Mouse (Mus musculus) embryonic facial prominence, embryonic 12.5 days (tissue): ENCODE data around the gene Rbm20. TPM values are rescaled to one million over a fixed set of nuclear protein-coding genes. Genes with fewer than 3 reads are reported as not detected.
"Not testable (repeated sequence)": the region's sequence is repeated elsewhere in the genome, so short reads cannot be mapped to it uniquely, and the experiment has no call there.

Source experiments
- ATAC-seq: fragments of 200-750 bp; cut with Nextera tagmentation; 2 replicates; pipeline ENCODE4 v1.8.0; 2017; ENCODE audit not compliant: insufficient number of reproducible peaks, insufficient read depth, low FRiP score, low TSS enrichment
- H3K27ac ChIP-seq: fragments of 300-500 bp; sonication (generic); 2 replicates; pipeline ENCODE4 v1.5.1; 2016; ENCODE audit warnings: mild to moderate bottlenecking
- H3K27me3 ChIP-seq: fragments of 300-500 bp; sonication (generic); 2 replicates; pipeline ENCODE4 v1.6.1; 2016; ENCODE audit warnings: mild to moderate bottlenecking, moderate library complexity
- H3K36me3 ChIP-seq: fragments of 300-500 bp; sonication (generic); 2 replicates; pipeline ENCODE4 v1.6.1; 2016; ENCODE audit warnings: mild to moderate bottlenecking
- H3K4me1 ChIP-seq: fragments of 300-500 bp; sonication (generic); 2 replicates; pipeline ENCODE4 v1.6.1; 2016
- H3K4me2 ChIP-seq: fragments of 300-500 bp; sonication (generic); replicated peaks from 2 replicates; pipeline ENCODE4 v1.6.1; 2016; ENCODE audit warnings: mild to moderate bottlenecking, moderate library complexity
- H3K4me3 ChIP-seq: fragments of 300-500 bp; sonication (generic); 2 replicates; pipeline ENCODE4 v1.5.1; 2016; ENCODE audit warnings: mild to moderate bottlenecking
- H3K9ac ChIP-seq: fragments of 300-500 bp; sonication (generic); 2 replicates; pipeline ENCODE4 v1.6.1; 2016; ENCODE audit warnings: mild to moderate bottlenecking, moderate library complexity
- H3K9me3 ChIP-seq: fragments of 300-500 bp; sonication (generic); 2 replicates; pipeline ENCODE4 v1.6.1; 2016; ENCODE audit warnings: mild to moderate bottlenecking, moderate library complexity
- WGBS: fragments of 180-500 bp; shearing (Covaris S2); methylation state at CpG from one replicate; pipeline ENCODE4 v1.1.7; 2016; 5-methylcytosine and 5-hydroxymethylcytosine counted together
- polyA plus RNA-seq: library from polyadenylated mRNA; unstranded; fragments of >200 nt; fragmentation: Nextera tagmentation; extraction: Ambion mirVana; gene quantifications from 2 replicates; pipeline ENCODE4 v1.2.1, GENCODE M21; 2016

The Rbm20 gene
- polyA plus RNA-seq, 1 experiment from 2014 or later, result 2.7 TPM

- no peak overlapping the region for H3K9ac ChIP-seq
- no peak for ATAC-seq
- peaks cover 38% of the 10 kb centered on the region for H3K4me1 ChIP-seq
- H3K27me3 ChIP-seq, result no peaks in the 10 kb centered on the region
- WGBS, result 78% methylated on average over 10 of the region's 10 CpGs
- no peaks in the 10 kb centered on the region for H3K36me3 ChIP-seq
- H3K27ac ChIP-seq, result 0 out of 2 replicates have a peak overlapping the region, but pooled peaks have one; percentile 13
- no peaks in the 10 kb centered on the region for H3K9me3 ChIP-seq
- H3K4me3 ChIP-seq, result no peak overlapping the region
- no peak overlapping the region for H3K4me2 ChIP-seq
These were observed 120.7 kb downstream of the Rbm20 start for GRCm38 (mm10) chr19:53797770-53798169.

- Histone ChIP-seq H3K9me3 (no peaks in the 10 kb centered on the region), H3K4me1 (peaks cover 21% of the 10 kb centered on the region; the same call in 1 of the 2 replicates), H3K27me3 (no peaks in the 10 kb centered on the region), H3K4me3 (no peak overlapping the region), H3K4me2 (no peak overlapping the region), H3K9ac (no peak overlapping the region), H3K36me3 (no peaks in the 10 kb centered on the region), H3K27ac (no peak overlapping the region)
- no peak for ATAC-seq
- WGBS, result 62% methylated on average over 11 of the region's 11 CpGs
These were observed 122.8 kb downstream of the Rbm20 start for GRCm38 (mm10) chr19:53799885-53800284.

- WGBS, result 76% methylated on average over 15 of the region's 15 CpGs
- no peaks in the 10 kb centered on the region for H3K36me3 ChIP-seq
- H3K4me2 ChIP-seq, result no peak overlapping the region
- H3K27ac ChIP-seq, result no peak overlapping the region
- no peaks in the 10 kb centered on the region for H3K9me3 ChIP-seq
- no peak overlapping the region for H3K9ac ChIP-seq
- peaks cover 15% of the 10 kb centered on the region; the same call in 1 of the 2 replicates for H3K4me1 ChIP-seq
- ATAC-seq, result no peak
- no peaks in the 10 kb centered on the region for H3K27me3 ChIP-seq
- H3K4me3 ChIP-seq, result no peak overlapping the region
These were observed 123.4 kb downstream of the Rbm20 start for GRCm38 (mm10) chr19:53800365-53800999.

- Histone ChIP-seq H3K9me3 (no peaks in the 10 kb centered on the region), H3K4me2 (no peak overlapping the region), H3K4me1 (peaks cover 18% of the 10 kb centered on the region), H3K4me3 (no peak overlapping the region), H3K9ac (no peak overlapping the region), H3K36me3 (no peaks in the 10 kb centered on the region), H3K27ac (no peak overlapping the region), H3K27me3 (no peaks in the 10 kb centered on the region)
- ATAC-seq, result no peak
- WGBS, result 82% methylated on average over 5 of the region's 5 CpGs
These were observed 124.3 kb downstream of the Rbm20 start for GRCm38 (mm10) chr19:53801380-53801779.

- Histone ChIP-seq H3K4me3 (no peak overlapping the region), H3K4me2 (no peak overlapping the region), H3K4me1 (peaks cover 17% of the 10 kb centered on the region), H3K27me3 (no peaks in the 10 kb centered on the region), H3K9me3 (no peaks in the 10 kb centered on the region), H3K36me3 (no peaks in the 10 kb centered on the region), H3K9ac (no peak overlapping the region), H3K27ac (no peak overlapping the region)
- 83% methylated on average over 11 of the region's 11 CpGs for WGBS
- ATAC-seq, result no peak
These were observed 124.9 kb downstream of the Rbm20 start for GRCm38 (mm10) chr19:53801789-53802683.

GRCm38 (mm10) chr19:53803954-53804353 is 126.8 kb downstream of the Rbm20 start:
- no peak overlapping the region for H3K9ac ChIP-seq
- H3K9me3 ChIP-seq, result no peaks in the 10 kb centered on the region
- 67% methylated on average over 2 of the region's 2 CpGs for WGBS

GRCm38 (mm10) chr19:53805063-53805462 is 128.0 kb downstream of the Rbm20 start:
- H3K4me1 ChIP-seq, result peaks cover 22% of the 10 kb centered on the region
- WGBS, result 77% methylated on average over 3 of the region's 3 CpGs
- no peak overlapping the region for H3K4me2 ChIP-seq
- no peaks in the 10 kb centered on the region for H3K36me3 ChIP-seq
- no peak overlapping the region for H3K4me3 ChIP-seq
- H3K27ac ChIP-seq, result no peak overlapping the region
- no peaks in the 10 kb centered on the region for H3K27me3 ChIP-seq
- H3K9me3 ChIP-seq, result no peaks in the 10 kb centered on the region
- ATAC-seq, result no peak
- no peak overlapping the region for H3K9ac ChIP-seq

More at GRCm38 (mm10) chr19:53803954-53804353, 126.8 kb downstream of the Rbm20 start:
- no peak for ATAC-seq
- H3K4me2 ChIP-seq, result no peak overlapping the region
- no peaks in the 10 kb centered on the region for H3K36me3 ChIP-seq
- no peak overlapping the region for H3K27ac ChIP-seq
- peaks cover 11% of the 10 kb centered on the region for H3K4me1 ChIP-seq
- H3K27me3 ChIP-seq, result no peaks in the 10 kb centered on the region
- H3K4me3 ChIP-seq, result no peak overlapping the region

GRCm38 (mm10) chr19:53806126-53806525 is 129.0 kb downstream of the Rbm20 start:
- Histone ChIP-seq H3K4me3 (no peak overlapping the region), H3K27ac (peak overlapping the region; percentile 36; the same call in 1 of the 2 replicates), H3K36me3 (no peaks in the 10 kb centered on the region), H3K4me1 (peaks cover 25% of the 10 kb centered on the region), H3K27me3 (no peaks in the 10 kb centered on the region), H3K9ac (no peak overlapping the region), H3K9me3 (no peaks in the 10 kb centered on the region), H3K4me2 (no peak overlapping the region)
- WGBS, result 44% methylated on average over 7 of the region's 7 CpGs
- ATAC-seq, result 0 out of 2 replicates have a peak, but pooled peaks have one; percentile 50

- not testable (repeated sequence) for H3K4me2 ChIP-seq, H3K9me3 ChIP-seq, H3K9ac ChIP-seq, H3K4me3 ChIP-seq, ATAC-seq, H3K36me3 ChIP-seq, H3K27me3 ChIP-seq
- WGBS, result 75% methylated on average over 6 of the region's 6 CpGs
- H3K27ac ChIP-seq, result peak overlapping the region; percentile 36; the same call in 1 of the 2 replicates
- peaks cover 25% of the 10 kb centered on the region for H3K4me1 ChIP-seq
These were observed 129.6 kb downstream of the Rbm20 start for GRCm38 (mm10) chr19:53806526-53807275.

- no peak overlapping the region for H3K4me2 ChIP-seq
- ATAC-seq, result no peak
- H3K27me3 ChIP-seq, result no peaks in the 10 kb centered on the region
- H3K9me3 ChIP-seq, result no peaks in the 10 kb centered on the region
- 88% methylated on average over 5 of the region's 5 CpGs for WGBS
- no peak overlapping the region for H3K27ac ChIP-seq
- no peak overlapping the region for H3K4me3 ChIP-seq
- peaks cover 25% of the 10 kb centered on the region for H3K4me1 ChIP-seq
- no peaks in the 10 kb centered on the region for H3K36me3 ChIP-seq
- H3K9ac ChIP-seq, result no peak overlapping the region
These were observed 130.2 kb downstream of the Rbm20 start for GRCm38 (mm10) chr19:53807276-53807801.

GRCm38 (mm10) chr19:53808041-53808777 is 131.1 kb downstream of the Rbm20 start:
- Histone ChIP-seq H3K4me3 (no peak overlapping the region), H3K9me3 (no peaks in the 10 kb centered on the region), H3K9ac (no peak overlapping the region), H3K27me3 (no peaks in the 10 kb centered on the region), H3K27ac (no peak overlapping the region), H3K4me1 (peaks cover 25% of the 10 kb centered on the region), H3K4me2 (no peak overlapping the region), H3K36me3 (no peaks in the 10 kb centered on the region)
- ATAC-seq, result no peak
- 71% methylated on average over 14 of the region's 15 CpGs for WGBS
